Mouse (Mus musculus): ENCODE results near the gene Ubr4.

GRCm38 (mm10) chr4:139430891-139431290, 78.5 kb downstream of the Ubr4 start:
- TF ChIP-seq CTCF (conservative IDR thresholded peaks at IDR 0.05; ENCODE audit: insufficient read depth, insufficient read length, low read depth, low read length) (no peak), POLR2A (IDR thresholded peaks at IDR 0.05; ENCODE audit: low read depth, low read length) (no peak)

Measured in kidney, adult 2 months (tissue).